ENCODE assay signal across 11 mouse cellular contexts in the genomic region with DNA sequence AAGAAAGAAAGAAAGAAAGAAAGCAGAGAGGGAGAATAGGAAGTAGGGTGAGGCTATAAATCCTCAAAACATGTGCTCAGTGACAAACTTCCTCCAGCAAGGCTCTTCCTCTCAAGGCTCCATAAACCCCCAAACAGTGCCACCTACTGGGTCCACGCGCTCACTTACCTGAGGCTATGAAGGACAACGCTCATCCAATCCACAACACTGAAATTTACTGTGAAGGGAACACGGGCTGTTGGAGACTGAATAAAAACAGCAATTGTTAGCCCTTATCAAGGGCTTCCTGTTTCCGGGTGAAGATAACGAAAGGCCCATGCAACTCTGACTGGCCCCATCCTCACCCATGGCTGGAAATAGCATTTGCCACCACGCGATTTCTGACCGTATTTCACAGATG.
DNase-seq lines count a peak whose midpoint lies in the region; ATAC-seq and TF ChIP-seq lines count a peak whose summit lies in the region.
"Had no signal": no experiment of that assay in that cellular context is flagged by ENCODE, and none has a peak within 500 bp of the region (broad histone marks: within the 10 kb centered on the region; RNA-seq: fewer than 3 reads in every experiment).

No protein-coding gene starts in this region.

- no peaks in the 10 kb centered on the region for H3K9me3 ChIP-seq in kidney, postnatal 0 days (replicated peaks; ENCODE audit: low read length)
- no peaks in the 10 kb centered on the region for H3K9me3 ChIP-seq in E14TG2a.4 (ENCODE audit: low read length)
- H3K9me3 ChIP-seq in liver, embryonic 12.5 days (replicated peaks): no peaks in the 10 kb centered on the region
- no peaks in the 10 kb centered on the region for H3K9me3 ChIP-seq in midbrain, embryonic 16.5 days (replicated peaks; ENCODE audit: control insufficient read depth, low read length, poor library complexity, severe bottlenecking)
- H3K9me3 ChIP-seq: hindbrain, embryonic 10.5 days; limb, embryonic 12.5 days had no signal

- H3K9ac ChIP-seq in kidney, postnatal 0 days (ENCODE audit: low read depth, low read length): no peak overlapping the region
- H3K9ac ChIP-seq in liver, embryonic 12.5 days: no peak overlapping the region
- no peak overlapping the region for H3K9ac ChIP-seq in midbrain, embryonic 16.5 days (ENCODE audit: low read depth, low read length)
- H3K9ac ChIP-seq: limb, embryonic 12.5 days had no signal

- no peaks in the 10 kb centered on the region for H3K4me1 ChIP-seq in kidney, postnatal 0 days (replicated peaks; ENCODE audit: insufficient read depth, low read length)
- H3K4me1 ChIP-seq in E14TG2a.4 (replicated peaks; ENCODE audit: low read depth, low read length): no peaks in the 10 kb centered on the region
- no peaks in the 10 kb centered on the region for H3K4me1 ChIP-seq in liver, embryonic 12.5 days
- H3K4me1 ChIP-seq in midbrain, embryonic 16.5 days (ENCODE audit: control insufficient read depth, insufficient read depth, low read length): no peaks in the 10 kb centered on the region
- H3K4me1 ChIP-seq: hindbrain, embryonic 10.5 days; limb, embryonic 12.5 days had no signal

- no peak for ATAC-seq in kidney, postnatal 0 days (replicated peaks; ENCODE audit: low FRiP score, low read depth)
- ATAC-seq in liver, embryonic 12.5 days: peak; percentile 47
- no peak for ATAC-seq in midbrain, embryonic 16.5 days
- ATAC-seq: intestine, postnatal 0 days had no signal

- H3K27me3 ChIP-seq in kidney, postnatal 0 days (ENCODE audit: insufficient read depth, low read length): no peaks in the 10 kb centered on the region
- H3K27me3 ChIP-seq in E14TG2a.4 (ENCODE audit: insufficient read depth, low read length): no peaks in the 10 kb centered on the region
- no peaks in the 10 kb centered on the region for H3K27me3 ChIP-seq in liver, embryonic 12.5 days (replicated peaks)
- H3K27me3 ChIP-seq in midbrain, embryonic 16.5 days (ENCODE audit: control insufficient read depth, insufficient read depth, low read depth, low read length): no peaks in the 10 kb centered on the region
- H3K27me3 ChIP-seq: limb, embryonic 12.5 days had no signal

- WGBS in kidney, postnatal 0 days: 84% methylated on average over 9 of the region's 9 CpGs
- WGBS in liver, embryonic 12.5 days (ENCODE audit: insufficient replicate concordance): 38% methylated on average over 9 of the region's 9 CpGs
- 89% methylated on average over 9 of the region's 9 CpGs for WGBS in midbrain, embryonic 16.5 days

- H3K36me3 ChIP-seq in kidney, postnatal 0 days (ENCODE audit: insufficient read depth, low read length): no peaks in the 10 kb centered on the region
- H3K36me3 ChIP-seq in E14TG2a.4 (ENCODE audit: insufficient read depth, low read length): no peaks in the 10 kb centered on the region
- H3K36me3 ChIP-seq in liver, embryonic 12.5 days: no peaks in the 10 kb centered on the region
- H3K36me3 ChIP-seq in midbrain, embryonic 16.5 days (ENCODE audit: control insufficient read depth, insufficient read depth, low read length): no peaks in the 10 kb centered on the region
- H3K36me3 ChIP-seq: hindbrain, embryonic 10.5 days; limb, embryonic 12.5 days had no signal

- H3K4me3 ChIP-seq in kidney, postnatal 0 days (replicated peaks; ENCODE audit: low read depth, low read length): no peak overlapping the region
- H3K4me3 ChIP-seq in E14TG2a.4 (replicated peaks; ENCODE audit: low read length): no peak overlapping the region
- H3K4me3 ChIP-seq in liver, embryonic 12.5 days: no peak overlapping the region
- H3K4me3 ChIP-seq in midbrain, embryonic 16.5 days (ENCODE audit: low read depth, low read length): no peak overlapping the region
- H3K4me3 ChIP-seq: hindbrain, embryonic 10.5 days; limb, embryonic 12.5 days had no signal

- no peak overlapping the region for H3K27ac ChIP-seq in kidney, postnatal 0 days
- H3K27ac ChIP-seq in liver, embryonic 12.5 days: no peak overlapping the region
- no peak overlapping the region for H3K27ac ChIP-seq in midbrain, embryonic 16.5 days (ENCODE audit: low read length)
- H3K27ac ChIP-seq: hindbrain, embryonic 10.5 days; limb, embryonic 12.5 days had no signal

- H3K4me2 ChIP-seq in kidney, postnatal 0 days (ENCODE audit: low read length): no peak overlapping the region
- H3K4me2 ChIP-seq in liver, embryonic 12.5 days: no peak overlapping the region
- H3K4me2 ChIP-seq in midbrain, embryonic 16.5 days (ENCODE audit: low read length): no peak overlapping the region
- H3K4me2 ChIP-seq: limb, embryonic 12.5 days had no signal

- DNase-seq in kidney, postnatal 0 days (ENCODE audit: low spot score): no peak
- DNase-seq in kidney, adult 18-20 months: no peak
- DNase-seq in ZHBTc4 (ENCODE audit: low read depth, low spot score): peak; percentile 52
- no peak for DNase-seq in urinary bladder, postnatal 4 days (ENCODE audit: low spot score in 2 of 2)
- DNase-seq in thymus, postnatal 0 days (ENCODE audit: low spot score): no peak

- peak; percentile 27; the same call in 1 of the 2 replicates for TF ChIP-seq CTCF in kidney, postnatal 0 days (IDR thresholded peaks at IDR 0.05; ENCODE audit: low read depth)
- TF ChIP-seq CTCF in E14TG2a.4 (conservative IDR thresholded peaks at IDR 0.05; ENCODE audit: low read length): peak; percentile 21; the same call in 1 of the 2 replicates
